Mouse (Mus musculus) CH12.LX (cell line): Measurements from ENCODE around the gene Cep63. TPM values are rescaled to one million over a fixed set of nuclear protein-coding genes. Genes with fewer than 3 reads are reported as not detected.

Experiments
- DNase-seq: peaks from one replicate; pipeline ENCODE4 v3.0.0-alpha.2; 2013; ENCODE audit errors: extremely low read depth
- H3K27ac ChIP-seq: 2 replicates; pipeline ENCODE4 v1.5.1; 2012; ENCODE audit warnings: low read depth, mild to moderate bottlenecking, control low read depth, moderate library complexity; ENCODE audit not compliant: insufficient read depth
- H3K27me3 ChIP-seq: replicated peaks from 2 replicates; pipeline ENCODE3; 2012; ENCODE audit warnings: inconsistent platforms
- H3K36me3 ChIP-seq, 2 experiments: replicated peaks in 1 of 2; 2 replicates each; pipeline versions ENCODE3 to v1.6.1; 2012; ENCODE audit warnings: inconsistent platforms in 1 of 2, low read length in 1 of 2, mild to moderate bottlenecking in 1 of 2, mixed read lengths in 1 of 2, moderate library complexity in 1 of 2; ENCODE audit not compliant: control insufficient read depth in 1 of 2, insufficient read depth in 1 of 2
- H3K4me1 ChIP-seq, 2 experiments: 2 replicates each; pipeline ENCODE4 v1.6.1; 2012; ENCODE audit warnings: inconsistent platforms in 1 of 2, moderate library complexity in 1 of 2; ENCODE audit not compliant: insufficient read depth in 2 of 2, control insufficient read depth in 1 of 2
- H3K4me2 ChIP-seq: 2 replicates; pipeline ENCODE4 v1.6.1; 2012; ENCODE audit warnings: low read depth, mild to moderate bottlenecking, control low read depth; ENCODE audit not compliant: poor library complexity, insufficient read depth, severe bottlenecking
- H3K4me3 ChIP-seq, 3 experiments: fragments of 150-350 bp in 1 of 3; sonication (generic) in 1 of 3; replicated peaks in 1 of 3; 2 replicates each; pipeline versions ENCODE3 to v1.5.1; 2011 to 2012; ENCODE audit warnings: low read depth in 2 of 3, low read length in 2 of 3, mild to moderate bottlenecking in 2 of 3, moderate library complexity in 2 of 3, control low read depth in 1 of 3, improper control_type of control experiment in 1 of 3, inconsistent platforms in 1 of 3, mixed read lengths in 1 of 3; ENCODE audit not compliant: poor library complexity in 1 of 3
- H3K79me2 ChIP-seq: replicated peaks from 2 replicates; pipeline ENCODE4 v1.6.1; 2012; ENCODE audit warnings: mild to moderate bottlenecking, moderate library complexity; ENCODE audit not compliant: control insufficient read depth, poor library complexity, insufficient read depth, severe bottlenecking; ENCODE audit errors: extremely low read depth
- H3K9ac ChIP-seq: 2 replicates; pipeline ENCODE4 v1.6.1; 2012; ENCODE audit warnings: low read depth, mild to moderate bottlenecking, control low read depth, moderate library complexity; ENCODE audit not compliant: insufficient read depth
- H3K9me3 ChIP-seq: replicated peaks from 2 replicates; pipeline ENCODE3; 2012; ENCODE audit warnings: low read length, inconsistent platforms, mixed read lengths
- BHLHE40 ChIP-seq: IDR thresholded peaks from 2 replicates; pipeline ENCODE4 v1.6.1; 2011; ENCODE audit warnings: mild to moderate bottlenecking, low read depth, low read length, improper control_type of control experiment
- CHD1 ChIP-seq: IDR thresholded peaks from 2 replicates; pipeline ENCODE4 v1.6.1; 2012; ENCODE audit warnings: low read depth, low read length, improper control_type of control experiment, inconsistent platforms
- CHD2 ChIP-seq: IDR thresholded peaks from 2 replicates; pipeline ENCODE4 v1.6.1; 2011; ENCODE audit warnings: low read length, improper control_type of control experiment
- CTCF ChIP-seq, 2 experiments: IDR thresholded peaks in 1 of 2; conservative IDR thresholded peaks in 1 of 2; 2 replicates each; pipeline ENCODE4 v1.5.1; 2011 to 2012; ENCODE audit warnings: low read depth in 2 of 2, low read length in 2 of 2, improper control_type of control experiment in 1 of 2, inconsistent platforms in 1 of 2, mild to moderate bottlenecking in 1 of 2, moderate library complexity in 1 of 2
- E2F4 ChIP-seq: IDR thresholded peaks from 2 replicates; pipeline ENCODE4 v1.6.1; 2011; ENCODE audit warnings: low read depth, low read length, improper control_type of control experiment; ENCODE audit not compliant: insufficient replicate concordance
- ELF1 ChIP-seq: IDR thresholded peaks from 2 replicates; pipeline ENCODE4 v1.6.1; 2014; ENCODE audit warnings: low read depth, mild to moderate bottlenecking, inconsistent platforms, low read length, improper control_type of control experiment
- EP300 ChIP-seq: IDR thresholded peaks from 2 replicates; pipeline ENCODE4 v1.6.1; 2011; ENCODE audit warnings: low read length, improper control_type of control experiment
- GABPA ChIP-seq: IDR thresholded peaks from 2 replicates; pipeline ENCODE4 v1.6.1; 2012; ENCODE audit warnings: low read depth, low read length, improper control_type of control experiment, inconsistent platforms; ENCODE audit not compliant: insufficient replicate concordance
- IRF4 ChIP-seq: IDR thresholded peaks from 2 replicates; pipeline ENCODE4 v1.6.1; 2014; ENCODE audit warnings: low read depth, mild to moderate bottlenecking, inconsistent platforms, low read length, improper control_type of control experiment
- JUN ChIP-seq: IDR thresholded peaks from 2 replicates; pipeline ENCODE4 v1.6.1; 2011; ENCODE audit warnings: low read depth, mild to moderate bottlenecking, low read length, improper control_type of control experiment, moderate library complexity; ENCODE audit not compliant: insufficient read depth
- KAT2A ChIP-seq: IDR thresholded peaks from 2 replicates; pipeline ENCODE4 v1.6.1; 2012; ENCODE audit warnings: low read length, improper control_type of control experiment, inconsistent platforms; ENCODE audit not compliant: insufficient replicate concordance
- MAFK ChIP-seq: IDR thresholded peaks from 2 replicates; pipeline ENCODE4 v1.6.1; 2011; ENCODE audit warnings: low read length, improper control_type of control experiment; ENCODE audit not compliant: insufficient replicate concordance
- MAX ChIP-seq: IDR thresholded peaks from 2 replicates; pipeline ENCODE4 v1.6.1; 2011; ENCODE audit warnings: low read length, improper control_type of control experiment
- POLR2A ChIP-seq: IDR thresholded peaks from 2 replicates; pipeline ENCODE4 v1.6.1; 2011; ENCODE audit warnings: low read depth, mild to moderate bottlenecking, improper control_type of control experiment, low read length
- SIN3A ChIP-seq: IDR thresholded peaks from 2 replicates; pipeline ENCODE4 v1.6.1; 2012; ENCODE audit warnings: low read length, improper control_type of control experiment, inconsistent platforms
- SMC3 ChIP-seq: IDR thresholded peaks from 2 replicates; pipeline ENCODE4 v1.6.1; 2011; ENCODE audit warnings: low read depth, low read length, improper control_type of control experiment
- TCF12 ChIP-seq: IDR thresholded peaks from 2 replicates; pipeline ENCODE4 v1.6.1; 2014; ENCODE audit warnings: low read depth, mild to moderate bottlenecking, inconsistent platforms, low read length, improper control_type of control experiment
- USF1 ChIP-seq: IDR thresholded peaks from 2 replicates; pipeline ENCODE4 v1.6.1; 2014; ENCODE audit warnings: low read depth, mild to moderate bottlenecking, inconsistent platforms, low read length, improper control_type of control experiment
- USF2 ChIP-seq: conservative IDR thresholded peaks from 2 replicates; pipeline ENCODE4 v1.6.1; 2011; ENCODE audit warnings: low read depth, low read length, improper control_type of control experiment
- ZC3H11A ChIP-seq: IDR thresholded peaks from 2 replicates; pipeline ENCODE4 v1.6.1; 2012; ENCODE audit warnings: low read depth, mild to moderate bottlenecking, inconsistent platforms, low read length, improper control_type of control experiment
- ZKSCAN1 ChIP-seq: IDR thresholded peaks from 2 replicates; pipeline ENCODE4 v1.6.1; 2012; ENCODE audit warnings: low read depth, inconsistent platforms, low read length, improper control_type of control experiment, borderline replicate concordance
- ZMIZ1 ChIP-seq: IDR thresholded peaks from 2 replicates; pipeline ENCODE4 v1.6.1; 2012; ENCODE audit warnings: low read depth, mild to moderate bottlenecking, inconsistent platforms, low read length, improper control_type of control experiment
- dilution Hi-C: fragments of 300-500 bp; cut with MboI; formaldehyde crosslinking; loops from 2 replicates; pipeline ENCODE4 v1.14.3; 2020; ENCODE audit warnings: low sequenced_read_pairs; ENCODE audit not compliant: extremely low pct_unique_long_range_greater_than_20kb, extremely low pct_ligation_motif_present
- in situ Hi-C: fragments of 300-500 bp; cut with MboI; formaldehyde crosslinking; loops from 3 replicates; pipeline ENCODE4 v1.14.3; 2019; ENCODE audit warnings: low sequenced_read_pairs, low pct_ligation_motif_present, low pct_unique_long_range_greater_than_20kb, mixed read lengths
- polyA plus RNA-seq: library from polyadenylated mRNA; unstranded; fragments of >175 nt; gene quantifications from 2 replicates; pipeline ENCODE4 v1.2.1, GENCODE M21; 2012; ENCODE audit warnings: low read depth; ENCODE audit not compliant: insufficient read length
- total RNA-seq, 2 experiments: library from RNA; depleted of rRNA; stranded (reverse); fragments of 300-350 nt in 1 of 2; fragments of >200 nt in 1 of 2; gene quantifications; 2 replicates each; pipeline ENCODE4 v1.2.3; 2012 to 2014

Gene Cep63
- total and polyA plus RNA-seq, 3 experiments, result 18.7 to 45.6 (median 27.3) TPM

- dilution Hi-C loops (no loop called here), in situ Hi-C loops (loop anchor here (10.0 kb wide), 1 partner anchor 243 kb away; no protein-coding TSS in a partner anchor)
- Histone ChIP-seq H3K9me3 (no peaks in the 10 kb centered on the region), H3K9ac (no peak overlapping the region), H3K36me3 (peaks cover 0 to 42% of the 10 kb centered on the region in 2 experiments), H3K27me3 (no peaks in the 10 kb centered on the region), H3K79me2 (no peaks in the 10 kb centered on the region), H3K4me1 (peaks cover 2 to 31% of the 10 kb centered on the region in 2 experiments; a peak in 2 of 4 replicates), H3K4me2 (no peak overlapping the region), H3K27ac (no peak overlapping the region), H3K4me3 (no peak overlapping the region)
- TF ChIP-seq IRF4 (no peak), MAFK (no peak), USF1 (no peak), ZKSCAN1 (no peak), KAT2A (no peak), CTCF (conservative IDR thresholded peaks at IDR 0.05 in 1 of 2, IDR thresholded peaks at IDR 0.05 in 1 of 2; ENCODE audit: low read depth in 2 of 2, low read length in 2 of 2) (no peak), JUN (no peak), ZC3H11A (no peak), TCF12 (no peak), SMC3 (no peak)
- DNase-seq, result no peak
These were observed 5.8 kb upstream of the Cep63 start for GRCm38 (mm10) chr9:102632173-102632572.

GRCm38 (mm10) chr9:102631589-102632147, 5.3 kb upstream of the Cep63 start:
- no peak overlapping the region for H3K4me3 ChIP-seq
- no peak overlapping the region for H3K27ac ChIP-seq
- H3K36me3 ChIP-seq, result peaks cover 0 to 42% of the 10 kb centered on the region in 2 experiments
- H3K9ac ChIP-seq, result no peak overlapping the region
- H3K9me3 ChIP-seq, result no peaks in the 10 kb centered on the region
- H3K4me1 ChIP-seq, result peaks cover 2 to 33% of the 10 kb centered on the region in 2 experiments; a peak in 2 of 4 replicates
- no peak for DNase-seq
- H3K27me3 ChIP-seq, result no peaks in the 10 kb centered on the region
- H3K79me2 ChIP-seq, result no peaks in the 10 kb centered on the region
- dilution Hi-C loops (no loop called here), in situ Hi-C loops (loop anchor here (10.0 kb wide), 1 partner anchor 243 kb away; no protein-coding TSS in a partner anchor)
- TF ChIP-seq POLR2A (no peak), CHD2 (no peak), GABPA (no peak), SIN3A (no peak), ZMIZ1 (no peak), KAT2A (no peak), E2F4 (no peak), EP300 (no peak), SMC3 (no peak), ZKSCAN1 (no peak), ELF1 (no peak), JUN (no peak), TCF12 (no peak), CHD1 (no peak), MAX (no peak), IRF4 (no peak), BHLHE40 (no peak), USF2 (no peak)
- H3K4me2 ChIP-seq, result no peak overlapping the region
